Mouse (Mus musculus) neural tube, embryonic 14.5 days (tissue): ENCODE results near the gene Dync1h1. TPM values are rescaled to one million over a fixed set of nuclear protein-coding genes. Genes with fewer than 3 reads are reported as not detected.
"Not testable (repeated sequence)": the region's sequence is repeated elsewhere in the genome, so short reads cannot be mapped to it uniquely, and the experiment has no call there.

ENCODE experiments used
- ATAC-seq: fragments of 200-750 bp; cut with Nextera tagmentation; 2 replicates; pipeline ENCODE4 v1.8.0; 2017; ENCODE audit warnings: low read depth, mild to moderate bottlenecking, moderate TSS enrichment, moderate library complexity
- H3K27ac ChIP-seq: fragments of 300-500 bp; sonication (generic); 2 replicates; pipeline ENCODE4 v1.5.1; 2014; ENCODE audit warnings: low read depth, mild to moderate bottlenecking, control low read depth, low read length, moderate library complexity, mixed read lengths
- H3K27me3 ChIP-seq: fragments of 300-500 bp; sonication (generic); 2 replicates; pipeline ENCODE4 v1.6.1; 2014; ENCODE audit warnings: low read length; ENCODE audit not compliant: control insufficient read depth, insufficient read depth
- H3K36me3 ChIP-seq: fragments of 300-500 bp; sonication (generic); 2 replicates; pipeline ENCODE4 v1.6.1; 2014; ENCODE audit warnings: low read length, mixed read lengths; ENCODE audit not compliant: control insufficient read depth, insufficient read depth
- H3K4me1 ChIP-seq: fragments of 300-500 bp; sonication (generic); 2 replicates; pipeline ENCODE4 v1.6.1; 2014; ENCODE audit warnings: low read length; ENCODE audit not compliant: control insufficient read depth, insufficient read depth
- H3K4me2 ChIP-seq: fragments of 300-500 bp; sonication (generic); 2 replicates; pipeline ENCODE4 v1.6.1; 2014; ENCODE audit warnings: mild to moderate bottlenecking, low read depth, low read length, control low read depth
- H3K4me3 ChIP-seq: fragments of 300-500 bp; sonication (generic); 2 replicates; pipeline ENCODE4 v1.5.1; 2014; ENCODE audit warnings: low read depth, low read length, control low read depth, mixed read lengths
- H3K9ac ChIP-seq: fragments of 300-500 bp; sonication (generic); replicated peaks from 2 replicates; pipeline ENCODE4 v1.6.1; 2014; ENCODE audit warnings: low read depth, mild to moderate bottlenecking, control low read depth, low read length, mixed read lengths
- H3K9me3 ChIP-seq: fragments of 300-500 bp; sonication (generic); 2 replicates; pipeline ENCODE4 v1.6.1; 2016; ENCODE audit warnings: low read length; ENCODE audit not compliant: control insufficient read depth
- WGBS: fragments of 180-500 bp; shearing (Covaris S2); extraction: QIAGEN DNeasy Blood & Tissue Kit; methylation state at CpG from one replicate; pipeline ENCODE4 v1.1.7; 2014; 5-methylcytosine and 5-hydroxymethylcytosine counted together
- polyA plus RNA-seq: library from polyadenylated mRNA; unstranded; fragments of >200 nt; fragmentation: Nextera tagmentation; extraction: Ambion mirVana; gene quantifications from 2 replicates; pipeline ENCODE4 v1.2.1, GENCODE M21; 2014

Dync1h1 gene
- polyA plus RNA-seq, 1 experiment from 2014 or later = 107 TPM

DNA sequence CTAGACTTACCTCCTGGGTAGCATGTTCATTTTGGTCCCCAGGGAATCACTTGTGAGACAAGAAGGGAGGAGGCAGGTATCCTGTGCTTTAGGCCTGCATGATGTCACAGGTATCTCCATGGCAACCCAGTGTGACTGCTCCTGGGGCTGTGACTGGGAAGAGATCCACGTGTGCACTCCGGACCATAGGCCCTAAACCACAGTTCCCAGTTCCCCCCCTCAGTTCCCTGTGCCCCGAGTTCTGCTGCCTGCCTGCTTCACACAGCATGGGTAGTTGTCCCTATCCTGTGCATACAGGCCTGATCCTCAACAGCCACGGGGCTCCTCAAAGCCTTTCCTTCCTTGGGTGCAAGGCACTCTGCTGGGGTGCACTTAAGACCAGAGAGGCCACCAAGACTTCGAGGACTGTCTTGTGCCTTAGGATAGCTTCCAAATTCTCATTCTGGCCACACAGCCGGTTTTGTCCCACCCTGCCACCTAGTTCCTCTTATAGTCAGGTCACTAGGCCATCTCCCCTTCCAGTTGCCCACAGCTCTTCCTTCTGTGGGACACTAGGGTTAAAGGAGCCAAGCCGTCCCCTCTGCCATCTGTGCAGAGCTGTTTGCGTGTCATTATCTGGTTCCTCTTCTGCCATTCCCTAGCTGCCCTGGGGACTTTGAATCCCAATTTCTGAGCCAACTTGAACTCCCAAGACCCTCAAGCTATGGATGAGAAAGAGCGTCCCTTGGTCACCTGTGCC lies 81.5 kb downstream of the Dync1h1 start, which contains the start of gene 1700001K19Rik:
1700001K19Rik (minus strand) TSS at position 59 of the 739 bp plus-strand sequence.
- H3K4me3 ChIP-seq = no peak within 1 kb of the TSS
- WGBS = 77% methylated on average over 9 of the region's 9 CpGs
- ATAC-seq = no peak
- no peak within 1 kb of the TSS for H3K27ac ChIP-seq
- H3K4me2 ChIP-seq = no peak within 1 kb of the TSS
- H3K4me1 ChIP-seq = no peaks in the 10 kb centered on the region
- no peaks in the 10 kb centered on the region for H3K9me3 ChIP-seq
- no peaks in the 10 kb centered on the region for H3K36me3 ChIP-seq
- H3K9ac ChIP-seq = 0 out of 2 replicates have a peak within 1 kb of the TSS, but pooled peaks have one; percentile 5
- no peaks in the 10 kb centered on the region for H3K27me3 ChIP-seq

GRCm38 (mm10) chr12:110683580-110683979 lies 82.3 kb downstream of the Dync1h1 start:
- ATAC-seq = no peak
- WGBS = no CpG with 5 or more reads among the region's 1 CpGs
- no peaks in the 10 kb centered on the region for H3K27me3 ChIP-seq

GRCm38 (mm10) chr12:110687894-110688734 lies 86.9 kb downstream of the Dync1h1 start:
- Histone ChIP-seq H3K36me3 (peaks cover 36% of the 10 kb centered on the region), H3K27me3 (no peaks in the 10 kb centered on the region), H3K4me1 (no peaks in the 10 kb centered on the region), H3K27ac (no peak overlapping the region), H3K9me3 (no peaks in the 10 kb centered on the region), H3K4me2 (no peak overlapping the region), H3K4me3 (no peak overlapping the region), H3K9ac (no peak overlapping the region)
- WGBS = 69% methylated on average over 12 of the region's 12 CpGs
- no peak for ATAC-seq

More at GRCm38 (mm10) chr12:110683580-110683979, 82.3 kb downstream of the Dync1h1 start:
- Histone ChIP-seq H3K27ac (no peak overlapping the region), H3K4me3 (no peak overlapping the region), H3K4me2 (no peak overlapping the region), H3K9me3 (no peaks in the 10 kb centered on the region), H3K36me3 (0 out of 2 replicates have a peak, but pooled peaks cover 2% of the 10 kb centered on the region), H3K4me1 (no peaks in the 10 kb centered on the region), H3K9ac (no peak overlapping the region)

DNA sequence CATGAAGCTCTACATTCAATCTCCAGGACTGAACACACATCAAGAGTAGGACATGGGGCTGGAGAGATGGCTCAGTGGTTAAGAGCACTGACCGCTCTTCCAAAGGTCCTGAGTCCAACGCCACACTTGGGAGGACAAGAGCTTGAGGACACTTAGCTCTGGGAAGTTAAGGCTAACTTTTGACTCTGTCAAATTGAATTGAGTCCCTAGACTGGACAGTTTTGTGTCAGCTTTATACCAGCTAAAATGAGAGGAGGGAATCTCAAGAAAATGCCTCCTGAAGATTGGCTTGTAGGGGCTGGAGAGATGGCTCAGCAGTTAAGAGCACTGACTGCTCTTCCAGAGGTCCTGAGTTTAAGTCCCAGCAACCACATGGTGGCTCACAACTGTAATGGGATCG lies 87.7 kb downstream of the Dync1h1 start:
- not testable (repeated sequence) for H3K27me3 ChIP-seq, H3K4me3 ChIP-seq, H3K9me3 ChIP-seq, H3K9ac ChIP-seq, H3K4me1 ChIP-seq, ATAC-seq, H3K4me2 ChIP-seq, H3K27ac ChIP-seq
- H3K36me3 ChIP-seq = peaks cover 42% of the 10 kb centered on the region
- WGBS = 96% methylated on average over 3 of the region's 3 CpGs

DNA sequence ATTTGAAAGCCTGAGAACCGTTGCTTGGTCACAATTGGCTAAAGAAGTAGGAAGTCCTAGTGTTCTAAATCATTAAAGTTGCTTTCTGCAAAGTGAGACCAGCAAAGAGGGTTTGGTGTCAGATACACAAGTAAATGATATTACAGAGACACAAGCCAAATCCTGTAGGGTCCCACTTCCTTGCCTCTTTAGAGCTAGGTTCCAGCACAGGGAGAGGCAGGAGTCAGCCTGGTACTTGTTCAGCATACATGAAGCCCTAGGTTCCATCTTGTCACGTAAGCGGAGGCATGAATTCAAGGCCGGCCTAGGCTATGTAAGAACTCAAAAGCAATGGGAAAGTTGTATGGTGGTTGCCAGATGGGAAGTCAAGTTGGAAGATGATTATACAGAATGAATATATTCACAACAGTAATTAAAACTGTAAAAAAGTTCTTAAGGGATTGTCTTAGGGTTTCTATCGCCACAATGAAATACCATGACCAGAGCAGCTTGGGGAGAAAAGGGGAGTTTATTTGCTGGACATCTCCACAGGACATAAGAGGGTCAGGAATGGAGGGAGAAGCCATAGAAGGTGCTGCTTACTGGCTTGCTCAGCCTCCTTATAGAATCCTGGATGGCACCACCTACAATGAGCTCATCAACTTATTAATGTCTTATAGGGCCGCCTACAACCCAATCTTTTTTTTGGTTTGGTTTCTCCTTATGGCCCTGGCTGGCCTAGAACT lies 88.8 kb downstream of the Dync1h1 start:
- 91% methylated on average over 6 of the region's 6 CpGs for WGBS
- no peaks in the 10 kb centered on the region for H3K9me3 ChIP-seq
- H3K4me3 ChIP-seq = no peak overlapping the region
- ATAC-seq = no peak
- no peaks in the 10 kb centered on the region for H3K27me3 ChIP-seq
- H3K27ac ChIP-seq = no peak overlapping the region
- peaks cover 6% of the 10 kb centered on the region for H3K4me1 ChIP-seq
- H3K9ac ChIP-seq = no peak overlapping the region
- H3K4me2 ChIP-seq = no peak overlapping the region
- peaks cover 50% of the 10 kb centered on the region for H3K36me3 ChIP-seq

DNA sequence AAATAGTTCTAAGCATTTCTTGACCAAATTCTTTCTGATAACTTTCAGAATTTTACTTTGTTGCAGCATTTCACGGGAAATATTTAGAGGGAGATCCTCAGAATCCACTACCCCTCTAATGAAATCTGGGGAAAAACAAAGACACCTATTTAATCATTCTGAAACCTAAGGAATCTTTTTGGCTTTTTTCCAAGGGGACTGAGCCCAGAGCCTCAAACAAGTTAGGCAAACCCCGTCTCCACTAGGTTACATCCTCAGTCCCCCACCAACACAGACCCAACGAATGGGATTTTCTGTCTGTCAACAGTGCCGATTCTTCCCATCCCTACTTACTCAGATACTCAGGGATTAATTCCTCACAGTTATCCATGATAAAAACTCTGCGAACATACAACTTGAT lies 92.1 kb downstream of the Dync1h1 start:
- not testable (repeated sequence) for H3K4me2 ChIP-seq, ATAC-seq, H3K4me3 ChIP-seq, H3K9ac ChIP-seq, H3K27ac ChIP-seq, H3K9me3 ChIP-seq, H3K27me3 ChIP-seq
- peaks cover 10% of the 10 kb centered on the region for H3K4me1 ChIP-seq
- peaks cover 50% of the 10 kb centered on the region for H3K36me3 ChIP-seq
- 75% methylated on average over 5 of the region's 5 CpGs for WGBS

GRCm38 (mm10) chr12:110695676-110696171 lies 94.5 kb downstream of the Dync1h1 start:
- under 1% methylated on average over 55 of the region's 55 CpGs for WGBS
- Histone ChIP-seq H3K9ac (peak overlapping the region; percentile 98), H3K9me3 (no peaks in the 10 kb centered on the region), H3K4me3 (peak overlapping the region; percentile 99), H3K27me3 (no peaks in the 10 kb centered on the region), H3K4me1 (peaks cover 10% of the 10 kb centered on the region), H3K4me2 (peak overlapping the region; percentile 56), H3K27ac (peak overlapping the region; percentile 98), H3K36me3 (peaks cover 27% of the 10 kb centered on the region)
- peak; percentile 72 for ATAC-seq

- peak overlapping the region; percentile 98 for H3K27ac ChIP-seq
- under 1% methylated on average over 81 of the region's 89 CpGs for WGBS
Observed at GRCm38 (mm10) chr12:110696173-110696974, 95.1 kb downstream of the Dync1h1 start.

More at GRCm38 (mm10) chr12:110696173-110696974, 95.1 kb downstream of the Dync1h1 start:
- peak overlapping the region; percentile 98 for H3K9ac ChIP-seq
- peak; percentile 95 for ATAC-seq
- H3K9me3 ChIP-seq = no peaks in the 10 kb centered on the region
- peaks cover 25% of the 10 kb centered on the region for H3K36me3 ChIP-seq
- no peaks in the 10 kb centered on the region for H3K27me3 ChIP-seq
- H3K4me2 ChIP-seq = peak overlapping the region; percentile 72
- H3K4me3 ChIP-seq = peak overlapping the region; percentile 99
- H3K4me1 ChIP-seq = peaks cover 10% of the 10 kb centered on the region
